Mouse (Mus musculus) gastrocnemius, postnatal 25 days (tissue): ENCODE data around the gene Tspan5. TPM values are rescaled to one million over a fixed set of nuclear protein-coding genes. Genes with fewer than 3 reads are reported as not detected.

Experiments
- DNase-seq: peaks from one replicate; pipeline ENCODE4 v3.0.0; 2022
- total RNA-seq, 2 experiments: library from RNA; stranded (reverse); gene quantifications; 1 replicate in 1 of 2; 2 replicates in 1 of 2; pipeline ENCODE4 v1.2.3; 2021

The Tspan5 gene
- total RNA-seq, 2 experiments from 2014 or later, result 4.9 to 6.6 TPM

DNA sequence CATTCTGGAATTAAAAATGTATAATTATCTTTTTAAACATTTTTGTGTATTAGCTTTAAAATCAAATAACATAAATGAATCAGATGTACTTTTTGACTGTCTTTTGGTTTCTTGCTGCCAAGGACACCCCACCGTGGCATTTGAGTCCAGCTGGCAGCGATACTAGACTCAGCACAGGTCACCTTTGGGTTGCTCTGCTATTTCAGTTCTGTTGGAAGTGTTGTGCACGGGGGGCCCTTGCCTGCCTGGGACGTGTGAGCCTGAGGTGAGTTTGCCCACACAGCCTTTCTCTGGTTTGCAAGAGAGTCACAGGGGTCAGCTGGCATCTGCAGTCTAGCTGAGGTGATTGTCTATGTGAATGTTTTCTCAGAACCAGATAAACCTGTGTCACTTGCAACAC is 65.8 kb downstream of the Tspan5 start:
- no peak for DNase-seq

DNA sequence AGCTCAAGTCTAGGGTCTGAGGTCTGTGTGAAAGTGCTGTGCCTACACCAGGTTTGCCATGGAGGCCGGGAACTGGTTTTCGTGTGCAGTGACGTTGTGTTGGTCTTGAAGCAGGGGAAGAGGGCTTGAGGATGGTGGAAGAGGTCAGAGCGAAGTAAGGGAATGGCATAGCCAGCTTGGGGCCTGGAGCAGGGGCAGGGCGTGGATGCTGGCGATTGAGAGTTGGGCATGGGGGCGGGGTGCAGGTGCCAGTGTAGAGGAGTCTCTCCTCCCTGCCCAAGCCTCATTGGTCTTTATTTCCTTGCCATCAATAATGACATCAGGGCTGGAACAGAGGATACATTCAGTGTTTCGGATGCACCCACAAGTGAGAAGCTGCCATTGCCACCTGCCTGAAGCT is 67.5 kb downstream of the Tspan5 start:
- DNase-seq, result no peak

DNA sequence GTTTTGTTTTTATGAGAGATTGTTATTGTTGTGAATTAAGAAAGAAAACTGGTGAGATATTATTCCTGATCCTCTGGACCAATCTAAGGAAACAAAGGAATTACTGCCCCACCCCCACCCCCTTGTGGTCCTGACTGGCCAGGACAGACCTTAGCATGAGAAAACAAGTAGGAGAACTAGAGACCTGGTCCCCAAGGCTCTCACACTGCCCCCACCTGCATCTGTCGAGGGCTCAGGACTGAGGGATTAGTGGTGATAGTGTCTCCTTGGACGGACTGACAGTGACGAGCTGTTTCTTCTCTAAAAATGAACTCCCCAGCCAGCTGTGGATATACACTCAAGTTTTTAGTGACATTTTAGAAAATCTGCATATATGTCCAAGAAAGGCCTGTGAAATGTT is 70.6 kb downstream of the Tspan5 start:
- no peak for DNase-seq

DNA sequence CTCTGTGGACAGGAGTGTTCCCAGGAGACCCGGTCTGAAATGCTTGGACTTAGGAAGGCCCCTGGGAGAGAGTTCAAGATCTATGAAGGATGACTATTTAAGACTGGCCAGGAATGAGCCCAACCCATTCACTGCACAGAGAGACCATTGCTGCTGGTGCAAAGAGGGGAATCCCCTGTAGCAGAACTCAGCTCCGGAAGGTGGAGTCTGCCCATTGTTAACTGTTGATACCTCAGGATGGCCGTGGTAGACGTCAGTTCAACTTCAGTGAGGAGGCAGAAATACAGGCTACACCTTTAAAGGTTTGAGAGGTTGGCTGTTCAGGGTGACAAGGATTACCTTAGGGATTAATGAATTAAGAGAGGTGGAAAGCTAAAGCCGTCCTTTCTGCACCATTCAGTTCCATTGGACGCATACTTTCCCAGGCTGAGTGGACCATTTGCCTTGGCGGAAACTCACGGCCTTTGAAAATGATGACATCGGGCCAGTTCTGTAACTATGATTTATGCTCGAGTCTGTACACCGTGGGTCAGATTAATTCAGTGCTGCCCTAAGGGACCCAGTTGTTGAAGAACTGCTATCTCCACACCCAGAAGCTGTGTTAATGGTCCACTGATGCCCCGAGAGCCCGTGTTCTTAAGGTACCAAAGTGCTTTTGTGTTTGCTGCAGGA is 71.3 kb downstream of the Tspan5 start:
- no peak for DNase-seq

DNA sequence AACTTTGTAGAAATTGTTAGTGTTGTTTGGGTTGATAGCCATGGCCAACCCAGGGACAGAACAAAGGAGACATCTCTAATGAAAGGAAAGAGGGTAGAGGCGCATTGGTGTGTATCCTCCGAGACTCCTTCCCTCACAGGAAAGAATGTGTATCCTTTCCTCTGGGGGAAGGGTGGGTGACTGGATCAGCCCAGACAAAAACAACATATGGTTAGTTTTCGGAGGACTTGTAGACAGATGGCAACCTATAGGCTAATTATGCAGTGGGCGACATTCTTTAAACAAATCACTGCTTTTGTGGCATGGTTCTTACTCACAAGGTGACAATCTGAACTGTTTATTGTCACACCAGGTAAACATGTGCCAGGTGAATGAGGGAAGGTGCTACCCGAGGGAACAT is 72.5 kb downstream of the Tspan5 start:
- no peak for DNase-seq

DNA sequence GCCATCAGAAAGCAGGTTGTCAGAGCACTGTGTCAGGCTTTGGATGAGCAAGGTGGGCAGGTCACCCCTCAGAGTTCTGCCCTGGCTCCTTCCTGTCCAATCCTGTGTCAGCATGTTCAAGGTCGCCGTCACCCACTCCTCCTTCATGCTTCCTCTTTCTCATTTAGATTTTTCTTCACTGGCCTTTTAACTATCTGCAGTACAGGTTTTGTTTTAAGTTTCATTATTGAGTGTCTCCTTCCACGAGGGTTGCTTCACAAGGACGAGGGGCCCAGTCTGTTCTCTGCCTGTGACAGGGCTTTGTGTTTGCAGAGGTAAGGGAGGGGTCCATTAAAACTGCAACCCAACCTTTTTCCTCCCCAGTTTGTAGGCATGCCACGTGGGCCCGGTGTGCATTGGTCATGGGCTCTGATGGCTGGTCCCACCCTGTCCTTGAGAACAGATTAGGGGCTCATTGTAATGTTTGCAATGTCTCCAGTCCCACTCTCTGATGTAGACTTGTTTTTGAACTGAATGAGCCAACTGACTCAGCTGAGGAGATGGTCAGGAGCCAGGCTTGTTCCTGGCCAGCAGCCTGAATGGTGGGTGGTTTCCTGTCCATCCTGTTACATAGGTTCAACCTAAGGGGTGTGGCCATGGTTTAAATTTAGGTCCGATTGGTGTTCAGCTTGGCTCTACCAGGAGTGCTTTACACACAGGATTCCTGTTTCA is 73.3 kb downstream of the Tspan5 start:
- peak; percentile 32 for DNase-seq

DNA sequence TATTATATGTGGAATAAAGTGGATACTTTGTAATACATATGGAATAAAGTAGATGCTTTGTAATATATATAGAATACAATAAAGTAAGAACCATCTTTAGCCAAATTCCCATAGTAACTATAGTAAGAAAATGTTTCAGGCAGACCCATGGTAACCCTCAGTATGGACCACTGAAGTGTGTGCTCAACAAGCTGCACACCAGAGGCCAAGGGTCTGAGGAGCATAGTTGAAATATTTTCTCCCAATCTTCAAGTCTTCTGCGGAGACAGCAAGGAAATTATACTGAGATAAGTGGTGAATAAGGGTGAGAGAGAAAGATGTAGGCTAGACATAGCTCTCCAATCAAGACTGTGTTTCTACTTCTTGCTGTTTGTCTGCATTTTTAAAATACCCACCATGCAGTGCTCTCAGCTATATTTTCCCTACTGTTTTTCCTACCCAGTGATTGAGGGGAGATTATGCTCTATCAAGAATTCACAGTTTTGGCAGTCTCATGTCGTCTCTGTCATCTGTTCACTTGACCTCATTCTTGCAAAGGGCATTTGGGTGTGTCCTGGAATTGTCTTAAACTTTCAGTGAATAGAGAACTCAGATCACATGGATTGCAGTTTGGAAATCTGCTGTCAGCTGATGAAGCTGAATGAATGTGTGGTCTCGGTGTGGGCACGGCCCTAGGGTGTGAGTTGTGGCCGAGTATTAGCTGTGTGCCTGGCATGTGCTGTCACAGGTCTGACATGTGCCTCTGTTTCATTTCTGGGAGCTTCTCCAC is 75.1 kb downstream of the Tspan5 start:
- DNase-seq, result peak; percentile 17

DNA sequence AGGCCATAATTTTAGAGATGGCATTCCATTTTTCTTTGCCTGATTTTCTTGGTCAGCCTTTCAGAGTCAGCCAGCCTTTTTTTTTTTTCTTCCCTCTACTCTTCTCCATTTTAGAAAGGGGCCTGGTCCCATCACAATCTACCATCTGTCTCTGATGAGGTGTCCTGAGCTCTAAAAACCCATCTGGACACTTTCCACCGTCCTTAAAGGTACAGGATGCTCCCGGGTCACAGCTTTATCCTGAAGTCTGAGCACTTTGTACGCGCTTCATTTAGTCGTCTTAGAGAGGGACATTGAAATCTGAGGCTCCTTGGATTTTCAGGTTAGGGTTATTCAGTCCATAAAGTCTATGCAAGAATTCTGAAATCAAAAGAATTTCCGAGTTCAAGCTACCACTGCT is 77.9 kb downstream of the Tspan5 start:
- DNase-seq, result no peak

DNA sequence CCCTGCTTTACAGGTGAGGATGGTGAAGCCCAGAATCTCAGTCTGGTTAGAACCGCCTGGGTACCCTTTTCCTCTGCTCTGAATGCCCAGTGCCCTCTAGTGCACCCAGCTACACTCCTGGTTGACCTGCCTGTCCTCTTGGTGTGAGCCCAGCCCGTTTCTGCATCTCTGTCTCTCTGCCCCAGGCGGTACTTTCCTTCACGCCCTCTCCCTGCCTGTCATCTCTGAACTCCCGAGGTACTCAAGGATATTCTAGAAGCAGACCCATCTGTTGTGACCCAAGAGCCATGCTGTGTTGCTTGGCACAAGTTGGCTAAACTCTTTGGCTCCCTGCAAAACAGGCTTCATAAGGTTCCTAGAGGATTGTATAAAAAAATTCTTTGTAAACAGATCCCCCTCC is 78.3 kb downstream of the Tspan5 start:
- no peak for DNase-seq

DNA sequence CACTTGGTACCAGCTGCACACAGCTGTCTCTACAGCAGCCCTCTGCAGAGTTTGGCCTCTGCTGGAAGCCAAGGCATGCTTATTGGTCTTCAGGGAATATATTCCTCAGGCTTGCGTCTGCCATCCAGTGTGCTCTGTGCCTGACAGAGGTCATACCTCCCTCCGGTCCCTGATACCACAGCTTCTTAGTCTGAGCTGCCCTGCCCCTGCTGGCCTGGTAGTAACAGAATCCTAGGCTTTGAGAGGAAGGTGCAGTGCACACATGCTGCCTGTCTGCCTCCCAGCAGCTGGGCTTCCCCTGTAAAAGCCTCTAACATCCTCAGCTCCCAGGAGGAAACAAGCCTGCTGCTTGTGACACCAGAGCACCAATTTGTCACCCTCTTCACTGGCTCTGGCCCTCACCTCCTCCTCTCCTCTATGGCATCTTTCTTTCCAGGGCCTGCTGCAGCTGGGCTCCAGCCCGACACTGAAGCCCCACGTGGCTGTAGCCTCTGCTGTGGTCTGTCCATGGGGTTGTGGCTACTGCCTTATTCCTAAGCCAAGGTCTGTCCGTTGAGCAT is 80.0 kb downstream of the Tspan5 start:
- DNase-seq, result no peak

DNA sequence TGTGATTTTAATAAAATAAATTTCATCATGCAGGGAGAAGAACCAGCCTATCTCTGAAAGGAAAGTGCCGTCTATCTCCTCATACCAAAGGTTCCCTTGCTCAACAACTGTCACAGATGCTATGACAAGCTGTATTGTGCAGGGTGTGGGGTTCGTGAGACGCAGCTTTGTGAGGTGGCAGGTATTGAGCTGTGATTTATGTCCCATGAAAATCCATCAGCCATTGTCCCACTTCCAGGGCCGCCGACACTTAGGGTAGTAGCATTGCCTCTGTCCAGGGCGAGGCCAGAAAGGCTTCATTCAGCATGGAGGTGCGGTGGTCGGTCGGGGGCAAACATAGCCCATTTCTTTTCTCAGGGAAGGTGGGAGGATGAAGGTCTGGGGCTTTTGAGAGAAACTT is 81.9 kb downstream of the Tspan5 start:
- DNase-seq, result no peak

DNA sequence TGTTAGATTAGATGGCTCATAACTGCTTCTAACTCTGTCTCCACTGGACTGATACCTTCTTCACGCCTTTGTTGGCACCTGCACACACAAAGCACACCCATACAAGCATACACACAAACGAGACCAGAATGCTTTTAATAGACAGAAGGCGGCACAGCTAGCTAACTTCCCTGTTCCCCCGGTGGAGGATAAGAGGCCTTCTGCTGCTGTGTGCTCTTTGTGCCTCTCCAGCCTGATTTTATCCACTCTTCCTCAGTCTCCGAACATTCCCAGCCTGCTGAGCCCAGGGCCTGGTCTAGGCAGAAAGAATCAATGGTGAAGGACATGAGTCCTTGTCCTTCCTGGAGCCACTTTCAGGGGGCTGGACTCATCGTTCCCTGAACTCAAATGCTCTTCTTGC is 83.3 kb downstream of the Tspan5 start:
- DNase-seq, result no peak

DNA sequence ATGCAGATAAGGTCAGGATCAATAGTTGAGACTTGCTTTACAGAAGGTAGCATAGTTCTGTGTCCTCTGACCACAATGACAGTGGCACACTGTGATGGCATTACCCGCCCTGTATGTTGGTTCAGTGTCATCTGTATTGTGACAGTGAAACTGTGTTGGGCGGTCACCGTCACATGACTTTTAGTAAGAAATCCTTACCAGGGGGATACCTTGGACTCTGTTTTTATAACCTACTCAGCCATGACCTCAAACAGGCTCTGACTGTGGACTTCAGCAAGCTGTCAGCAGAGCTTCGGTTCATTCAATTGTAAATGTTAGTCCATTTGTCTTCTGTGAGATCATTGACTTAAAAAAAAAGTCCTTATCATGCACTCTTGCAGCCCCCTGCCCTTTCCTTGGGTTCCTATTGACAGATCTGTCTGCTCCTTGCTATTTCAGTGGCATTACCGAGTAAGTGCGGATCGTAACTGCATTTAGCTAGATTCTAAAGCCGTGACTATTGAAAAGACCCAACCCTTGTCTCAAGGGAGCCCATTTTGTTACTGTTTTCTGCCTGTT is 84.3 kb downstream of the Tspan5 start:
- DNase-seq, result no peak

DNA sequence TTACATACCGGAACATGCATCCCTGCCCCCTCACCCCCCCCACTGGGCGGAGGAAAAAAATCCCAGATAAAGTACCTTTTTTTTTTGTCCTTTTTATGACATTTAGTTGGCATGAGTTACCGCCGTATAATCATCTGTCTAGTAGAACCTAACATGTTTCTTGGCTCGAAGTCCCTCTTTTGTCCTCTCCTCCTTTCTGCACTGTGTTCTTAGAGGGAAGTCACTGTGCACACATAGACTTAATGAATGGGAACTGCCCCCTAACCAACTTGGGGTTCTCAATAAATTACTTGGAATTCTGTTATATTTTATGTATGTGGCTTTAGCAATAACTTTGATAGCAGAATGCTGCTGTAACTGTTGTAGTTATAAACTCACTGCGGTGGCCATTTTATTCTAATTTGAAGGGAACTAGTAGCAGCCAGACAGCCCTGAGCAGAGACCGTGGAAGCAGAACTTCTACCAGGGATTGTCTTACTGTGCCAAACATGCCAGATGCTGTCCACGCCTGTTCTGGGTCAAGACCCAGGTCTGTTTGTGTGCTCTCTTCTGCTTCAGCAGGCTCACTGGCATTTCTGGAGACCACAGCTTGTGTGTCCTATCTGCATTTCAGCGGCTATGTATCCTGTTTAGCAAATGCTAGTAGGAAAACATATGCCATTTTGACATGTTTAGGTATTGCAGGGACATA is 91.0 kb downstream of the Tspan5 start:
- DNase-seq, result no peak

DNA sequence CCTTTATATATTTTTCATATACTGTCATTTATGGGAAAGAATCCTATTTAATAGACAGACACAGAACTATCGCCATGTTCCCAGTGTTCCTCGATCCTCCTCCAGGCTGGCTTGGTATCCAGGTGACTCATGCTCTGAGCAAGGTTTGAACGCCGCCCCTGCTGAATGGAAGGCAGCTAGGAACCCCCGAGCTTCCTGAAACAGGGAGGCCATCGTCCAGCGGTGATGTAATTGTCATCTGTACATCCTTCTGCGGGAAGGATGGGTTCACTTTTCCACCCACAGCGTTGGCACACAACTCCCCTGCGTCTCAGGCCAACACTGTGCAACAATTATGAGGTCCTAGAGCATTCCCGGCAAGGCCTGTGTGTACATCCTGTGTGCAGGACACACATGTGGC is 92.2 kb downstream of the Tspan5 start:
- no peak for DNase-seq

DNA sequence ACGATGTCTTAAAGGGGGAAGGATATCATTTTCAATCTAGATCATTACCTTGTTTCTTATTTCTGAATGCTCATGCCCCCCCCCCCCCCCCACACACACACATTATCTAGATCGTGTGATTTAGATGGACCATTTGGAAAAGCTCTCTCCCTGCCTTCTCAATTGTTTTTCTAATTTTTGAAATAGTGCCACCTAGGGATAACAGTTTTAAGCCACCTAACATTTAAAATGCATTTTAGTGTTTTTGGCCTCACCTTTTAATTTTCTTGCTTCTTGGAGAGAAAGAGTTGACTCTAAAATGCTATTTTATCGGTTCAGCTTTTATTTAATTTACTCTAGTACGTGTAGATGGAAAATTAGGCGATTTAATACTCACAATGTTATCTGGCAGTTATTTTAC is 94.9 kb downstream of the Tspan5 start:
- DNase-seq, result no peak

DNA sequence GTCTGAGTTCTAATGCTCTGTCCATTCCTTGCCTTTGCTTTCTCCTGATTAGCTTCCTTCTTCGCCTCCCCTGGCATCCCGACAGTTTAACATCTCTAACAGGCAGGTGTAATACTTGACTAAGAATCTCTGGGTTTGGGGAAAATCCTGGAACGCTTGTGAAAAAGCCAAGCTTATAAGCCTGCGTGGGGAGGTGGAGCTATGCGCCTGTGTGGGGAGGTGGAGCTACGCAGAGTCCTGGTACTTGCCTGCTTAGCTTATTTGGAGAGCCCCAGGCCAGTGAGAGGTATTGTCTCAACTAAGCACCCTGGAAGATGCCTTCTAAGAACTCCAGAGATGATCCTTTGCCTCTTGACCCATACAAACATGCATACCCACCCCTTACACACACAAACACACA is 95.7 kb downstream of the Tspan5 start:
- DNase-seq, result no peak

DNA sequence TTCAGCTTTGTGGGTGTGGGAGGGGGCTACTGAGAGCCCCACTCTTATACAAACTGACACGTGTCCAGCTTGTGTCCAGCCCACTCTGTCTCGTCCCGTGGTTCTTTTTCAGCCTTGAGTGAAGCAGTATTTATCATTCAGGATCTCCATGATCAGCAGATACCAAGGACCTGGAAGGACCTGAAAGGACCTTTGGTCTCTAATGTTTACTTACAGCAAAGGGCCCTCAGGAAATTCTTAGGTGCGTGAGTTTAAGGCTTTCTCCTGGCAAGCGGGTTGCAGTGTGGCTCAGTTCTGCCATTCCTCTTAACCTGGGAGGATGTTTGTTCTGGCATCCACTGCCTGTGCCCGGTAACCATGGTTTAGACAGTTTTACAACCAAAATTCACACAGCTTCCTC is 97.7 kb downstream of the Tspan5 start:
- no peak for DNase-seq

DNA sequence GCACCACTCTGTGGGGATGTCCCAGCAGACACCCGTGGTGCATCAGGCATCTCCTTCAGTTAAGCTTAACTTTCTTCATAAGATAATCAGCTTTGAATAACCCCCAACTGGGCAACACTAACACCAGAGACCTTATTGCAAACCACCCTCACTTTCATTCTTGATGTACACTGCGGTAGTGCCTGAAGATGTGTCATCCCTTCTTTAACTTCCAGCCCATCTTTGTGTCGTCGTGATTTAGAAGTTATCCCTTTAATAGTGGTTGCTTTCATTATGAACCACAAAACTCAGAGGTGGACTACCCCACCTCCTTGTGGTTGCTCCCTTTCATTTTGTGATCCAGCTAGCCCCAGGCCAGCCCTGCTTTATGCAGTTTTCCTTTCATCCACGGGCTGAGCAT is 99.3 kb downstream of the Tspan5 start:
- no peak for DNase-seq

DNA sequence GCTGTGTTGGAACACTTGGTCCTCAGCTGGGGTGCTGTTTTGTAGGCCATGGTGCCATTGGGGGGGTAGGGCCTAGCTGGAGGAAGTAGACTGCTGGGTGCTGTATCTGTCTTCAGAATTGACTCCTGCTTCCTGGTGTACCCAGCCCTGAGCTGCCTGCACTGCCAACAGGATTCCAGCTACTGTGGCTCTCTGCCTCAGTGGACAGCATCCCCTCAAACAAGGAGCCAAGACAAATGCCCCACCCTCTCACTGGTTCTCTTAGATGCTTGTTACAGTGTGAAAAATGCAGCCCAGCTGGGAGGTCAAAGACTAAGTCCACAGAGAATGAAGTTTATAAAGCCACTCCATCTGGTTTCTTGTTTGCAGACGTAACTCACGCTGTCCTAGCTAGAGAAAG is 101.2 kb downstream of the Tspan5 start:
- no peak for DNase-seq

DNA sequence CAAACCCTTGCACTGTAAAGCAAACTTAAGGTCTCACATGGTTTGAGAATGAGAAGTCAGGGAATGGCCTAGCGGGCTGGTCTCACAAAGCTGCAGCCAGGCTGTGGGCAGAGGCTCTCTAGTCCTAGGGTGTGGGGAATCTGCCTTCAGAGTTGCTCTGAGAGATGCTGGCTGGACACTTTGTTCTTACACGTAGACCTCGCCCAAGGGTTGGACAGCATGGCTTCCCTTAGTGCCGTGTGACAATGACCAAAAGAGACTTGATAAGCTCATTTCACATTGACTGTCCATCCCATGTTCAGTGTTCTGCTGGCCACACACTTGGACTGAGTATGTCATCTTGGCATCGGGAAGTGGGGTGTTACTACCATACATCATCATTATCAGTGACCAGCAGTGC is 101.6 kb downstream of the Tspan5 start:
- no peak for DNase-seq

DNA sequence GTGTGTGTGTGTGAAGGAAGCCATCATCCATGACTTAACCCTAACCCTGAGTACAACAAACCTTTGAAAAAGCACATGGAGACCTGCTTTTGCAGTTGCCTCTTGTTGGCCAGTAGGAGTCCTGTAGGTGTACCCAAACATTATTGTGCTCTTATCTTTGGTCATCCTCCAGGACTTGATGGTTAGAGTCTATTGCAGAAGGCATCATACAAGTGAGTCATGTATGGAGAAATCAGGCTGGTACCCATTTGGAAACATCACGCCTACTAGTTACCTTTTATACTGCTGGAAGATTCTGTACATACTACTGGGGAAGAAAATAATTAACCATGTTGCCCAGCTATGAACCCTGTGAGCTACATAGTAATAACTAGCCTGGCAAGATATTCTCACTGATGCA is 103.8 kb downstream of the Tspan5 start:
- DNase-seq, result no peak
